Mouse (Mus musculus) CH12.LX (cell line): ENCODE results near the gene Gapt. TPM values are rescaled to one million over a fixed set of nuclear protein-coding genes. Genes with fewer than 3 reads are reported as not detected.

Experiments
- DNase-seq: peaks from one replicate; pipeline ENCODE4 v3.0.0-alpha.2; 2013; ENCODE audit errors: extremely low read depth
- H3K27ac ChIP-seq: 2 replicates; pipeline ENCODE4 v1.5.1; 2012; ENCODE audit warnings: low read depth, mild to moderate bottlenecking, control low read depth, moderate library complexity; ENCODE audit not compliant: insufficient read depth
- H3K27me3 ChIP-seq: replicated peaks from 2 replicates; pipeline ENCODE3; 2012; ENCODE audit warnings: inconsistent platforms
- H3K36me3 ChIP-seq, 2 experiments: replicated peaks in 1 of 2; 2 replicates each; pipeline versions ENCODE3 to v1.6.1; 2012; ENCODE audit warnings: inconsistent platforms in 1 of 2, low read length in 1 of 2, mild to moderate bottlenecking in 1 of 2, mixed read lengths in 1 of 2, moderate library complexity in 1 of 2; ENCODE audit not compliant: control insufficient read depth in 1 of 2, insufficient read depth in 1 of 2
- H3K4me1 ChIP-seq, 2 experiments: 2 replicates each; pipeline ENCODE4 v1.6.1; 2012; ENCODE audit warnings: inconsistent platforms in 1 of 2, moderate library complexity in 1 of 2; ENCODE audit not compliant: insufficient read depth in 2 of 2, control insufficient read depth in 1 of 2
- H3K4me2 ChIP-seq: 2 replicates; pipeline ENCODE4 v1.6.1; 2012; ENCODE audit warnings: low read depth, mild to moderate bottlenecking, control low read depth; ENCODE audit not compliant: poor library complexity, insufficient read depth, severe bottlenecking
- H3K4me3 ChIP-seq, 3 experiments: fragments of 150-350 bp in 1 of 3; sonication (generic) in 1 of 3; replicated peaks in 1 of 3; 2 replicates each; pipeline versions ENCODE3 to v1.5.1; 2011 to 2012; ENCODE audit warnings: low read depth in 2 of 3, low read length in 2 of 3, mild to moderate bottlenecking in 2 of 3, moderate library complexity in 2 of 3, control low read depth in 1 of 3, improper control_type of control experiment in 1 of 3, inconsistent platforms in 1 of 3, mixed read lengths in 1 of 3; ENCODE audit not compliant: poor library complexity in 1 of 3
- H3K79me2 ChIP-seq: replicated peaks from 2 replicates; pipeline ENCODE4 v1.6.1; 2012; ENCODE audit warnings: mild to moderate bottlenecking, moderate library complexity; ENCODE audit not compliant: control insufficient read depth, poor library complexity, insufficient read depth, severe bottlenecking; ENCODE audit errors: extremely low read depth
- H3K9ac ChIP-seq: 2 replicates; pipeline ENCODE4 v1.6.1; 2012; ENCODE audit warnings: low read depth, mild to moderate bottlenecking, control low read depth, moderate library complexity; ENCODE audit not compliant: insufficient read depth
- H3K9me3 ChIP-seq: replicated peaks from 2 replicates; pipeline ENCODE3; 2012; ENCODE audit warnings: low read length, inconsistent platforms, mixed read lengths
- BHLHE40 ChIP-seq: IDR thresholded peaks from 2 replicates; pipeline ENCODE4 v1.6.1; 2011; ENCODE audit warnings: mild to moderate bottlenecking, low read depth, low read length, improper control_type of control experiment
- CHD1 ChIP-seq: IDR thresholded peaks from 2 replicates; pipeline ENCODE4 v1.6.1; 2012; ENCODE audit warnings: low read depth, low read length, improper control_type of control experiment, inconsistent platforms
- CHD2 ChIP-seq: IDR thresholded peaks from 2 replicates; pipeline ENCODE4 v1.6.1; 2011; ENCODE audit warnings: low read length, improper control_type of control experiment
- CTCF ChIP-seq, 2 experiments: IDR thresholded peaks in 1 of 2; conservative IDR thresholded peaks in 1 of 2; 2 replicates each; pipeline ENCODE4 v1.5.1; 2011 to 2012; ENCODE audit warnings: low read depth in 2 of 2, low read length in 2 of 2, improper control_type of control experiment in 1 of 2, inconsistent platforms in 1 of 2, mild to moderate bottlenecking in 1 of 2, moderate library complexity in 1 of 2
- E2F4 ChIP-seq: IDR thresholded peaks from 2 replicates; pipeline ENCODE4 v1.6.1; 2011; ENCODE audit warnings: low read depth, low read length, improper control_type of control experiment; ENCODE audit not compliant: insufficient replicate concordance
- ELF1 ChIP-seq: IDR thresholded peaks from 2 replicates; pipeline ENCODE4 v1.6.1; 2014; ENCODE audit warnings: low read depth, mild to moderate bottlenecking, inconsistent platforms, low read length, improper control_type of control experiment
- IRF4 ChIP-seq: IDR thresholded peaks from 2 replicates; pipeline ENCODE4 v1.6.1; 2014; ENCODE audit warnings: low read depth, mild to moderate bottlenecking, inconsistent platforms, low read length, improper control_type of control experiment
- JUN ChIP-seq: IDR thresholded peaks from 2 replicates; pipeline ENCODE4 v1.6.1; 2011; ENCODE audit warnings: low read depth, mild to moderate bottlenecking, low read length, improper control_type of control experiment, moderate library complexity; ENCODE audit not compliant: insufficient read depth
- JUND ChIP-seq: conservative IDR thresholded peaks from 2 replicates; pipeline ENCODE4 v1.6.1; 2011; ENCODE audit warnings: low read depth, low read length, improper control_type of control experiment
- MEF2A ChIP-seq: IDR thresholded peaks from 2 replicates; pipeline ENCODE4 v1.6.1; 2014; ENCODE audit warnings: low read depth, mild to moderate bottlenecking, inconsistent platforms, low read length, improper control_type of control experiment, borderline replicate concordance
- MXI1 ChIP-seq: IDR thresholded peaks from 2 replicates; pipeline ENCODE4 v1.6.1; 2011; ENCODE audit warnings: mild to moderate bottlenecking, low read depth, low read length, improper control_type of control experiment
- NELFE ChIP-seq: IDR thresholded peaks from 2 replicates; pipeline ENCODE4 v1.6.1; 2011; ENCODE audit warnings: low read depth, low read length, improper control_type of control experiment
- NRF1 ChIP-seq: IDR thresholded peaks from 2 replicates; pipeline ENCODE4 v1.6.1; 2014; ENCODE audit warnings: low read depth, mild to moderate bottlenecking, inconsistent platforms, low read length, improper control_type of control experiment, moderate library complexity
- RAD21 ChIP-seq: IDR thresholded peaks from 2 replicates; pipeline ENCODE4 v1.6.1; 2011; ENCODE audit warnings: low read depth, mild to moderate bottlenecking, low read length, improper control_type of control experiment, moderate library complexity
- RCOR1 ChIP-seq: conservative IDR thresholded peaks from 2 replicates; pipeline ENCODE4 v1.6.1; 2012; ENCODE audit warnings: low read depth, mild to moderate bottlenecking, inconsistent platforms, low read length, improper control_type of control experiment
- ZMIZ1 ChIP-seq: IDR thresholded peaks from 2 replicates; pipeline ENCODE4 v1.6.1; 2012; ENCODE audit warnings: low read depth, mild to moderate bottlenecking, inconsistent platforms, low read length, improper control_type of control experiment
- dilution Hi-C: fragments of 300-500 bp; cut with MboI; formaldehyde crosslinking; loops from 2 replicates; pipeline ENCODE4 v1.14.3; 2020; ENCODE audit warnings: low sequenced_read_pairs; ENCODE audit not compliant: extremely low pct_unique_long_range_greater_than_20kb, extremely low pct_ligation_motif_present
- in situ Hi-C: fragments of 300-500 bp; cut with MboI; formaldehyde crosslinking; loops from 3 replicates; pipeline ENCODE4 v1.14.3; 2019; ENCODE audit warnings: low sequenced_read_pairs, low pct_ligation_motif_present, low pct_unique_long_range_greater_than_20kb, mixed read lengths
- polyA plus RNA-seq: library from polyadenylated mRNA; unstranded; fragments of >175 nt; gene quantifications from 2 replicates; pipeline ENCODE4 v1.2.1, GENCODE M21; 2012; ENCODE audit warnings: low read depth; ENCODE audit not compliant: insufficient read length
- total RNA-seq, 2 experiments: library from RNA; depleted of rRNA; stranded (reverse); fragments of 300-350 nt in 1 of 2; fragments of >200 nt in 1 of 2; gene quantifications; 2 replicates each; pipeline ENCODE4 v1.2.3; 2012 to 2014

Gene Gapt
- total and polyA plus RNA-seq, 3 experiments, result 1.9 to 16.0 (median 4.1) TPM

DNA sequence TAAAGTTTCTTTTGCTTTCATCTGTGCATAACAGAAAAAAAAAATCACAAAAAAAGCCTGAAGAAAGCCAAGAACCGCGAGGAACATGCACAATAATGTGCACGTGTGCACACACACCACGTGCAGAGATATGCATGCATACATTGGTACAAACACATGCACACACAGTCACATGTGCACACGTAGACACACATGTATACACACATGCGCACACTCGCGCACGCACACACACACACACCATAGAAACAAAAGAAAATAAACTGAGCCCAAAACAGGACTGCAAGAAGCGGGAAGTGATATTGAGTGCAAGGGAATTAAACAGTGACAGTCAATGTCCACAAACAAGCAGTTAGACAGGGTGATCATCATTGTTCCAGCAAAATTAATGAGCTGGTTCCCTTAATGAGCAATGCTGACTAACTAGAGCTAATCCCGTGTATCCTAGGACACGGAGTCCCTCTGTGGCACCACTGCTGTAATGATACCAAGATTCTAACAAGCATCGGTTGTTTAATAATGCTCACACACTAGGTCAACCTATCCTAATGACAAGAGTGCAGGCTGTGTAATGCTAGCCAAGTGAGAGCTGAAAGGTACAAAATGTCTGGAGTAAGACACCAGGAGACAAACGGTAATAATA lies 23.9 kb downstream of the Gapt start:
- Histone ChIP-seq H3K27me3 (no peaks in the 10 kb centered on the region), H3K4me2 (no peak overlapping the region), H3K79me2 (no peaks in the 10 kb centered on the region), H3K36me3 (no peaks in the 10 kb centered on the region), H3K9ac (no peak overlapping the region), H3K4me1 (no peaks in the 10 kb centered on the region), H3K4me3 (no peak overlapping the region), H3K27ac (no peak overlapping the region), H3K9me3 (peaks cover 9% of the 10 kb centered on the region)
- TF ChIP-seq CHD1, result no peak
- TF ChIP-seq ELF1, result no peak
- no peak for TF ChIP-seq IRF4
- no peak for TF ChIP-seq NRF1
- no peak for TF ChIP-seq JUN
- TF ChIP-seq BHLHE40, result no peak
- no peak for TF ChIP-seq RCOR1
- TF ChIP-seq E2F4, result no peak
- no peak for TF ChIP-seq CHD2
- TF ChIP-seq CTCF (conservative IDR thresholded peaks at IDR 0.05 in 1 of 2, IDR thresholded peaks at IDR 0.05 in 1 of 2; ENCODE audit: low read depth in 2 of 2, low read length in 2 of 2), result no peak
- no peak for TF ChIP-seq JUND
- no peak for TF ChIP-seq MEF2A
- TF ChIP-seq ZMIZ1, result no peak
- TF ChIP-seq MXI1, result no peak
- TF ChIP-seq NELFE, result no peak
- TF ChIP-seq RAD21, result no peak
- DNase-seq, result no peak
- dilution Hi-C loops (no loop called here), in situ Hi-C loops (no loop called here)

DNA sequence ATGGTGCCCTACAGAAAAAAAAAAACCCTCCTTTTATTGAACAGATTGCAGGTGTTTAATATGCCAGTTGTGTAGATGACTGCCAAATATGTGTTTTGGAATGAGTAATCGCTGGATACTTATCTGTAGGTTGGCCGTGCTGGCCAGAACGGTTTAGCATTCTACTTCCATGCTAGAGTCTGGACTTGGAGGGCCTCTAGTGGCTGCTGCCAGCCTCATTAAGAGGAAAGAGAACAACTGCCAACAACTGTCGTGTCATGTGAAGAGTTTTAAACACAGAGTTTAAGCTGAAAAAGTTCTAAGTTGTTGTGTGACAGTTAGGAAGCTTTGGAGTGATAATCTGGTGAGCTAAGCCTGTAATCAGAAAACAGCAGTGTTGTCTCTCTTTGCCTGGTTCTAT lies 38.3 kb downstream of the Gapt start:
- no peak overlapping the region for H3K27ac ChIP-seq
- dilution Hi-C loops, result no loop called here
- H3K4me2 ChIP-seq, result no peak overlapping the region
- H3K36me3 ChIP-seq, result no peaks in the 10 kb centered on the region
- no peaks in the 10 kb centered on the region for H3K27me3 ChIP-seq
- no peaks in the 10 kb centered on the region for H3K79me2 ChIP-seq
- no peak for TF ChIP-seq CHD1
- TF ChIP-seq CTCF (conservative IDR thresholded peaks at IDR 0.05 in 1 of 2, IDR thresholded peaks at IDR 0.05 in 1 of 2; ENCODE audit: low read depth in 2 of 2, low read length in 2 of 2), result 0 out of 4 replicates have a peak, but pooled peaks of 1 of the 2 experiments have one; percentile 9
- no peak overlapping the region for H3K4me3 ChIP-seq
- DNase-seq, result peak; percentile 0
- H3K9me3 ChIP-seq, result no peaks in the 10 kb centered on the region
- in situ Hi-C loops, result no loop called here
- H3K9ac ChIP-seq, result no peak overlapping the region
- no peaks in the 10 kb centered on the region for H3K4me1 ChIP-seq
